Mouse (Mus musculus) activated CD4-positive, CD25-positive, alpha-beta regulatory T cell (primary cell): ENCODE results near the gene Frat2. TPM values are rescaled to one million over a fixed set of nuclear protein-coding genes. Genes with fewer than 3 reads are reported as not detected.

Experiments used
- polyA plus RNA-seq, 2 experiments: library from polyadenylated mRNA; unstranded; fragments of 100-300 nt; shearing (Covaris generic); gene quantifications; one replicate each; pipeline ENCODE4 v1.2.1; 2017

The Frat2 gene
- polyA plus RNA-seq = 10 to 100 TPM; 12.9 to 29.2 TPM

DNA sequence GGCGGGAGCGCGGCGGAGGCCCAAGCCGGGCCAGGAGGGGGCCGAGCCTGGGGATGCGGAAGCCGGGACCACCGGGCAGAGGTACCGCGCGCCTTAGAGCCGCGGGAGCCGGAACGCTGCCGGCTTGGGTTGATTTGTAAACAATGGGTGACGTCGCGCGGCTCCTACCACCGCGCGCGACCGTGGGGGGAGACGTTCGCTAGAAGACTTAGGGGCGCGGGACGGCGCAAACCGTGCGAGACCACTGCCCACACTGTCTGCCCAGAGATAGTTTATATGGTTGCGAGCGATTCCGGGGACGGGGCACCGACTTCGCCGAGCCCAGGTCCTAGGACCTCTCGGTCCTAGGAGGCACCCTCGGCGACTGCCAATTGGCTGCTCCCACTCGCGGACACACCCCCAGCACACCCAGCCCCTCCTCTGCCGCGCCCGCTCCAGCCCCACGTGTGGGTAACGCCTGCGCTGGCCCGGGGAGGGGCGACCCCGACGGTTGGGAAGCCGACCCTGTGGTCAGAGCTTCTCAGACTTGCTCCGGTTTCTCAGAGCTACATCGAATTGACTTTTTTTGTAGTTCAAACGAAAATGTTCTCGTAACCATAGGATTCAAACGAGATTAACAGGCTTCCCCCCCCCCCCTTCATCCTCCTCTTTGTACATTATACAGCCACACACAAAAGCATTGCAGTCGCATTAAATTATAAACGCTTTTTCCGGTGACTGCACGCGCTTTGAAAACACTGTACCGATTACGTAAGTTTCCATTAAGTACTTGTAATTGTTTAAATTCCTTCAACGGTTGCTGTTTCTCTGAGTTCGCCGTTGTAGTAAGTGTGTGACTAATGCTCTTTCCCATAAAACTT lies at the start of gene Frat2:
Gene Frat2, minus strand, starts transcription at position 141 of the 860 bp plus-strand sequence.

DNA sequence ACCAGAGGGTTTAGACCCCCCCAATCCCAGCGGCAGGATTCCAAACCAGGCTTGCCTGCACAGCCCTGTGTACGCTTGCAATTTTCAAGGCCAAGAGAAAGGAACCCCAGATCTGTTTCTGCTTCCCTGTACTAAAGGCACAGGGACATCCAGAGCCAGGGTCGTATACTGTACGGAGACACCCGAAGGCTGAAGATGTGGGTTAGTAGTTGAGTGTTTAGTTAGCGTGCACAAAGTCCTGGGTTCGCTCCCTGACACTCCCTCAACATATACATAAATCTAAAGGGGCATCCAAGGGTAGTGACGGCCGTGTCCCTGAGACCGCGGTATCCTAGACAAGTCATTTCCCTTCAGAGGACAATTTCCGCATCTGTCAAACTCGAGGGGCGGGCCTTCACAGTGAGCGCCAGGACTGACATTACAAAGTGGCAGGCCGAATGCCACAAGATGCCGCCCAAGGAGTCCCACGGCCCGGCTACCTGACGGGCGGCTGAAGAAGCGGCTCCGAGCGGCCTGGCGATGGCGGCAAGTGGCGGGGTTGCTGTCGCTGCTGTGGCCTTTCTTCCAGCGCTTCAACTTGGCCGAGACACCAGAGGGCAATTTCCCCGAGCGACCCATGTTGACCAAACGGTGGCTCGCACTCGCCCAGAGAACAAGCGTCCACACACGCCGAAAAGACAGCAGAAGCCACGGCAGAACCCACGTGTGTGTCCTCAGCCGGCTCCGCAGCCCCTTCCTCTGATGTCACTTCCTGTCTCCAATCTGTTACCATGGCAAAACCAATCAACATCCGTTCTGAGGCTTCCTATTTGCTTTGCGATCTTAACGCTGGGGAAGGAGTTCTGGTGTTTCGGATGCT lies 47.8 kb upstream of the Frat2 start, which contains the start of gene Rrp12:
Gene Rrp12, minus strand, starts transcription at position 714 of the 859 bp plus-strand sequence.

GRCm38 (mm10) chr19:41829381-41830105 lies 18.4 kb downstream of the Frat2 start, which contains the start of gene Frat1:
TSS of gene Frat1 (plus strand) at chr19:41829970.

DNA sequence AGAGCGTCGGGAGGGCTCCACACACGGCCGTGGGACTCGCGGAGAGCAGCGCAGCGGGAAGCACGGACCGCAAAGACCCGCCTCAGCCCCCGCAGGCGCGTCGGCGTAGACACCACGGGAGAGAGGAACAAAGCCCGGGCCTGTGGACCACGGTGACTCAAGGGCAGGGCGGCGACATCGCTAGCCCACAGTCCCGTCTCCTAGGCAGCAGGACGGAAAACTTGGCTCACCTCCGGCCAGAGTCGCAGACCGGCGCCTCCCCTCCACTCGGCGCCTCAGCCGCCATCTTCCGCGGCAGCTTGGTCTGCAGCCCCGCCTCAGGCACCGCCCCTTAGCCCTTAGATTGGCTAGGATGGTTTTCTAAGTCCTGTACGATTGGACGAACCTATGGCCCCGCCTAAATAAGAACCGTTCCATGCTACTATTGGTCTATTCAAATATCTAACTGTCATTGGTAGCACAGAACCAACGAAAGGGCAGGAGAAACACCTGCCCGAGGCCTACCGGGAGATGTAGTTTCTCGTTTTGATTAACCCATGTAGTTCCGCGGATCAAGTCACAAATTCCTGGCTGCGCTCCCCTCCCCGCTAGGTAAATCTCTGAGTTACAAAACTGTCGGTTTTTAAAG lies 46.1 kb downstream of the Frat2 start, which contains the start of gene Arhgap19:
Gene Arhgap19, minus strand, starts transcription at position 306 of the 628 bp plus-strand sequence.

Other genes starting within 250 kb of the Frat2 start
- under 1 TPM in 1 of 2 experiments, not detected in 1; 0.41 TPM for gene Slit1, start 104.5 kb downstream of the Frat2 start, polyA plus RNA-seq
- 1 to 10 TPM; 4.3 to 4.6 TPM for gene Arhgap19, start 46.1 kb downstream of the Frat2 start, polyA plus RNA-seq
- gene Frat1, start 18.2 kb downstream of the Frat2 start, polyA plus RNA-seq = 1 to 10 TPM; 2.4 to 5.7 TPM
- gene Rrp12, start 48.0 kb upstream of the Frat2 start, polyA plus RNA-seq = 10 to 100 TPM in 1 of 2 experiments, 1 to 10 TPM in 1; 8.1 to 10.2 TPM
- 100 to 1,000 TPM; 154 to 162 TPM for gene Pgam1, start 63.8 kb upstream of the Frat2 start, polyA plus RNA-seq
- gene Exosc1, start 85.3 kb upstream of the Frat2 start, polyA plus RNA-seq = 10 to 100 TPM; 51.7 to 86.8 TPM
- 10 to 100 TPM; 58.1 to 72.2 TPM for gene Zdhhc16, start 85.3 kb upstream of the Frat2 start, polyA plus RNA-seq
- gene Mms19, start 133.0 kb upstream of the Frat2 start, polyA plus RNA-seq = 10 to 100 TPM; 64.2 to 75.5 TPM
- 1 to 10 TPM; 5.7 to 7.0 TPM for gene Ubtd1, start 133.6 kb upstream of the Frat2 start, polyA plus RNA-seq
- not detected for gene Ankrd2, start 187.9 kb upstream of the Frat2 start, polyA plus RNA-seq
- gene Hoga1, start 197.5 kb upstream of the Frat2 start, polyA plus RNA-seq = under 1 TPM; 0.27 to 0.43 TPM
- not detected for gene 4933411K16Rik, start 204.1 kb upstream of the Frat2 start, polyA plus RNA-seq
- 1 to 10 TPM in 1 of 2 experiments, under 1 TPM in 1; 0.70 to 1.3 TPM for gene Morn4, start 238.2 kb upstream of the Frat2 start, polyA plus RNA-seq
- gene Pi4k2a, start 242.3 kb upstream of the Frat2 start, polyA plus RNA-seq = 10 to 100 TPM; 26.9 to 36.4 TPM